Mouse (Mus musculus): ENCODE data around the gene Prkrip1.
A peak's percentile ranks its signal among the peaks of the same experiment; 100 is the strongest.
"Not testable (repeated sequence)": the region's sequence is repeated elsewhere in the genome, so short reads cannot be mapped to it uniquely, and the experiment has no call there.

The Prkrip1 gene

DNA sequence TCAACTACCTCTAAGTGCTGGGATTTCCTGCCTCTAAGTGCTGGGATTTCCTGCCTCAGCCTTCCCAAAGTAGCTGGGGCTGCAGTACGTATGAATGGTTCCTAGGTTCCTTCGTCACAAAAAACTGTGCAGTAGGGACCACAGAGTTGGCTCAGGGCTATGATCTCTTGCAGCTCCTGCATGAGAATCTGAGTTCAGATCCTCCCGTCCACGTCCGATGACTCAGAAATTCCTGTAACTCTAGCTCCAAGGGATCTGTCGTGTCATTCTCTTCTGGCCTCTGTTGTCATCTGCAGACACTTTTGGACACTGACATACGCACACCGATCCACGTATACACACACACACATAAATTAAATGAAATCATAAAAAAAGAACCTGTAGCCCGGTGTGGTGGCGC, 14.0 kb upstream of the Prkrip1 start:
- DNase-seq (ENCODE audit: low read depth in 2 of 2, low spot score in 2 of 2), result no peak

DNA sequence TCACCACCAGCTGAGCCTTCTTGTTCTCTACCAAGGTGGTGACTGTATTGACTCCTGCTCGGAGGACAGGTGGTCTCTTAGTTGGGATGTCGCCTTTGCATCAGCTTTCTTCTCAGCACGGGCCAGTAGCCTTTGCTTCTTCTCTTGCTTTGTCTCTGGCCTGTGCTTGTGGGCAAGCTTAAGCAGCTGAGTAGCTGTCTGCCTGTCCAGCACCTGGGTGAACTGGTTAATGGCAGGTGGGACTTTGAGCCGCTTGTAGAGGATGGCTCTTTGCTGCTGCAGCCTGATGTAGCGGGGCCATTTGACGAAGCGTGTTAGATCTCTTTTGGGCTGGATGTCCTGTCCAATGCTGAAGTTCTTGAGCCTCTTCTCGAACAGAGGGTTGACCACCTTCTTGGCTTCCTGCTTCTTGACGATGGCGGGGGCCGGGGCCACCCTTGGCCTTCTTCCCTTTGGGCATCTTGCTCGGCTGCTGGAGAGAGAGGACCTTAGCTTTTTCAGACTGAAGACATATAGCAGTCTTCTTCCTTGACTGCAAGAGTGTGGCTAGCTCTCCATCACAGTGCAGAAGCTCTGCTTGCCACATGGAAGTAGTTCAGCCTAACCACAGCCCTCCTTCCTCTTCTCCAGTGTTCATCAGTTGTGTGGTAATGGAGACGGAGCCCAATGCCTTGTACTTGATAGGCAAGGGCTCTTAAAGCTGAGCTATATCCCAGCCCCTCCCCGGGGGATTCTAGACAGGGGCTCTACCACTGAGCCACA, 12.8 kb upstream of the Prkrip1 start:
- DNase-seq (ENCODE audit: low read depth in 2 of 2, low spot score in 2 of 2), result not testable (repeated sequence)

DNA sequence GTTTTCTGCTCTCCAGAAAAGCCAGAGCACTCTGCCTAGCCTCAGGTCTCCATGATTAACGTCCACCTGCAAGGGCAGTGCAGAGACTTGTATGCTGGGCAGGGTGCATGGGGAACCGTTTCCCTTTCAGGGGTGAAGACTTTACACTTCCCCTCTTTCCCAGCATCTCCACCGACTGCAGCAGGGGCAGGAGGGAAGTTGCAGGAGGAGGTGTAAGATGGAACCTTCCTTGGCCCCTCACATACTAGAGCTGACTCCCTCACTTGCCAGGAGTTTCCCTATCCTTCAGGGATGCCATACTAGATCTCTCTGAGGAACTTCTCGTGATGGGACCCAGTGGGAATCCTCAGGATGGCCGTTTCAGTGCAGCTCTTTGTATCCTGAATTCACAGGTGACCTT, 11.8 kb upstream of the Prkrip1 start:
- DNase-seq (ENCODE audit: low read depth in 2 of 2, low spot score in 2 of 2), result no peak

DNA sequence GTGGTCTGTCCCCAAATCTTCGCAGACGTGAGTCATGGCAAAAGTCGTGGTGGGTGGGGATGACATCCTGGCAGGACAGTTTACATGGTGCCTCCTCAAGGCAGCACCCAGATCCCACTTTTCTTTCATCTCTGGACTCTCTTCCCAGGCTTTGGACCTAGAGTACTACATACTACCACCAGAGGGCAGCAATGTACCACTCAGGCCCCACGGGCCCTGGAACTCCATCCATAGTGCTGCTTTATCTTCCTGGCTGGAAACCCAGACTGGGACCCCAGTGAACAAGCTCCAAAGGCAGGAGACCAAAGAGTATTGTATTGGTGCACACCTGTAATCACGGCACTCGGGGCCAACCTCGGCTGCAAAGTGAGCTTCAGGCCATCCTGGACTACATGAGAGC, 3.1 kb upstream of the Prkrip1 start:
- peak; percentile 18 to 36 for DNase-seq (ENCODE audit: low read depth in 2 of 2, low spot score in 2 of 2)

DNA sequence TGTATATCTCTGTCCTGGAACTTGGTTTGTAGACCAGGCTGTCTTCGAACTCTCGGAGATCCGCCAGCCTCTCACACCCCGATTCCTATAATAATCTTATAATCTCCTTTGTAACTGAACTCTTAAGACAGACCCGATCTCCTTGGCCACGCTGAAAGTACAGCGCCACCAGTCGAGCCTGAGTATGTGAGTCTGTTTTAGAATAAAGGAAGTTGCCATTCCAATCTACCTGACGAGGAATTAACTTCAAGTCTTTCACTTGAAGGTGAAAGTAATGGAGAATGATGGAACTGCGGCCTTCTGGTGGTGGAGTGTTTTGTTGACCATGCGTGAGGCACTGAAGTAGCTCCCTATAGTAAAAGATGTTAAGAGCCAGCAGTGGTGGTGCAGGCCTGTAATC, 763 bp upstream of the Prkrip1 start:
- DNase-seq (ENCODE audit: low read depth in 2 of 2, low spot score in 2 of 2), result no peak

DNA sequence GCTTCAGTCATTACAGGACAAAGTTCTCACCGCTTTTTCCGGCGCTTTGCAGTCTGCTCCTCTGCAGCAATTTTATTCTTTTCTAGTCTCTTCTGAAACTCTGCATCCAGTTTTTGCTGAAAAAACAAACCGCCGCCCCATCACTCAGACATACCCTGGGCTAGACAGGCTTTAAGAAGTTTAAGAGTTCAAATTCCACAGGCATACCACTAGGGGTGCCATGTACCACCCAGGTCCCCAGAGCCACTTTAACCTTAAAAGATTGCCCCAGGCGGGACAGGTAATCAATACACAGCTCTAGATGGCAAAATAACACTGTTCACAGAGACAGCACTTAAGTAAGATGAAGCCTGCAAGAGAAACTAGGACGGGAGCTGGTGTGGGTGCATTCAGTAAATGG, 6.9 kb downstream of the Prkrip1 start:
- DNase-seq (ENCODE audit: low read depth in 2 of 2, low spot score in 2 of 2), result no peak

DNA sequence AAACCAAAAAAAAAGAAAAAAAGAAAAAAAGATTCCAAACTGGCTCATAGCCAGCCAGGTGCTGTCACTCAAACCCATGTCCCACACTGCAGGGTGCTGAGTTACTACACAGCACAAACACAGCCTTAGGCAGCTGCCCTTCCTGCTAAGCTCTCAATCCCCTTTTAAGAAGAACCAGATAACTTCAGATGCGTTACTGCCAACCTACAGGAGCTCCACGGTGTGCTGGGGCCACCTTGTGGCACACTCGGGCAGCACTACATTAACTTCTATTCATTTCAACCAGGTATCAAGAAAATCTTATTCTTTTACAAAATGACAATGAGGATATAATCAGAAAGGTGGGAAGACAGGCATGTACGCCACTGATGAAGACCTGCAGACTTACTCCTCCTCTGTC, 12.0 kb downstream of the Prkrip1 start:
- DNase-seq (ENCODE audit: low read depth in 2 of 2, low spot score in 2 of 2), result peak; percentile 70 to 75

DNA sequence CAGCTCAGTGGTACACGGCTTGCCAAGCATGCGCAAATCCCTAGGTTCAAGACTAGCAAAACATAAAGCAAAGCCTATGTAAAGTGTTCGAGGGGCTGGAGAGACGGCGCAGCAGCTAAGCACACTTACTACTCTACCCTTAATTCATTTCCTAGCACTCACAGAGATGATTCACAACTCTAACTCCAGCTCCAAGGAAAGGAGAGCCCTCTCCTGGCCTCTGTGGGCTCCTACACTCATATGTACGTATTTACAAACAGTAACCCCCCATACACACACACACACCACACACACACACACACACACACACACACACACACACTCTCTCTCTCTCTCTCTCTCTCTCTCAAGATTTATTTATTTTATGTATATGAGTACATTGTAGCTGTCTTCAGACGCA, 15.0 kb downstream of the Prkrip1 start:
- DNase-seq (ENCODE audit: low read depth in 2 of 2, low spot score in 2 of 2), result no peak

DNA sequence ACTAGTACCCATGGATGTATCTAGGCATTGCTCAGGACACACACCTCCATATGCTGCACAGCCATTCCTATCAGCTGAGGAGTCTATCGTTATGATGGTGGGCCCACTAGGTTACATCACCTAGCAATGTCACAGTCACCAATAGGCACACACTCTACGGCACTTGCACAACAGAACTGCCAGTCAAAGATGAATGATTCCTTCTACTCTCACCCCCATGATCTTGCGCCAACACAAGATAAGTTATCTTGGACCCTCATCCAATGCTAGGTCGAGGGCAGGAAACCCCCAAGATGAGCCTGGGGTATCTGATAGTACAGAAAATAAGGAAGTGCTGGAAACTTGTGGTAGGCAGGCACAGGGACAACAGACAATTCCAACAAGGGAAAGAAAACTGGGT, 15.9 kb downstream of the Prkrip1 start:
- no peak for DNase-seq (ENCODE audit: low read depth in 2 of 2, low spot score in 2 of 2)

DNA sequence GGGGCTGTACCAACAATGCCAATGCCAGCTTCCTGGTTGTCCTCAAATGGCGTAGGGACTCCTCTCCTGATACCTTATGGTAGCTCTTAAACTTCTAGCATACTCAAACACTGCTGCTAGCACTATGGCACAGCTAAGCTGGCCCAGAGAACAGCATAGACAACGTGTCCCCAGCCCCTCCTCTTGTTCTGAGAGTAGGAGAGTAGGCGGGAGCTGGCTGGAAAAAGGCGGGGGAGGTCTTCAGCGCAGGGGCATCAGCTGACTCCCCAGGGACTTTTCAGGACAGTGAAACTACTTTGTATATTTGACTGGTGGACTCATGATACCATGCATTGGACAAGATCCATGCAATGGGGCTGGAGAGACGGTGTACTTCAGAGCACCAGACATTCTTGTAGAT, 16.7 kb downstream of the Prkrip1 start:
- DNase-seq (ENCODE audit: low read depth in 2 of 2, low spot score in 2 of 2), result no peak

DNA sequence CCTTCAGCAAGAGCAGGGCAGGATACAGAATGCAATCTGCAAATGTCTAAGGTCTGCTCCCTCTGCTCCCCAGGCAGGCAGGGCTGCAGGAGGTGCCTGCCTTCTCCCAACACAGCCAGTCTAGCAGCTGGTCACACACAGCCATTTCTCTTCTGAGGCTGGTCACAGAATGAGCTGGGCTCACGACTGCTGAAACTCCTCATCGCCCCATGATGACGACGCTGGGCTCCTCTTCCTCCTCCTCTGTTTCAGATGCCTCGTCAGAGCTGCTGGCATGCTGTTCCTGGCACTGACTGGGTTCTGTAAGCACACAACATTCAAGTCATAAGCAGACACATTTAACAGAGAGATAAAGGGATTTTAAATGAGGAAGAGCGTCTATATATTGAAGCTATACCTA, 17.6 kb downstream of the Prkrip1 start:
- no peak for DNase-seq (ENCODE audit: low read depth in 2 of 2, low spot score in 2 of 2)

DNA sequence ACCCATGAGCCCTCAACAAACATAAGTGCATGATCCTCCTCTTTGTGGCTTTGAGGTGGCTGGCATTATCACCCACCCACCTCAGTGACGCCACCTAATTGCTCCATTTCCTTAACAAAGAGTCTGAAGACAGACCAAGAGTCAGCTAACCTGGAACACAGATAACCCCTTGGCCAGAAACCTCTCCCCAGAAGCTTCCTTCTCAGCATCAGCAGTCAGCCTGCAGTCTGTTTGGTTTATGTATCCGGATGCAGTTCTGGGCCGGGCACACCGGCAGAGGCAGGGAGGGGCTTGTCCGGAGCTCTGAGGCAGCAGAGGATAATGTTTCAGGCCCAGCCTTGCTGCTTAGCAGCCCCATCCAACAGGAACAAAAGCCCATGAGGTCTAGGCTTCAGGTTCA, 19.2 kb downstream of the Prkrip1 start:
- peak; percentile 28 to 44 for DNase-seq (ENCODE audit: low read depth in 2 of 2, low spot score in 2 of 2)

DNA sequence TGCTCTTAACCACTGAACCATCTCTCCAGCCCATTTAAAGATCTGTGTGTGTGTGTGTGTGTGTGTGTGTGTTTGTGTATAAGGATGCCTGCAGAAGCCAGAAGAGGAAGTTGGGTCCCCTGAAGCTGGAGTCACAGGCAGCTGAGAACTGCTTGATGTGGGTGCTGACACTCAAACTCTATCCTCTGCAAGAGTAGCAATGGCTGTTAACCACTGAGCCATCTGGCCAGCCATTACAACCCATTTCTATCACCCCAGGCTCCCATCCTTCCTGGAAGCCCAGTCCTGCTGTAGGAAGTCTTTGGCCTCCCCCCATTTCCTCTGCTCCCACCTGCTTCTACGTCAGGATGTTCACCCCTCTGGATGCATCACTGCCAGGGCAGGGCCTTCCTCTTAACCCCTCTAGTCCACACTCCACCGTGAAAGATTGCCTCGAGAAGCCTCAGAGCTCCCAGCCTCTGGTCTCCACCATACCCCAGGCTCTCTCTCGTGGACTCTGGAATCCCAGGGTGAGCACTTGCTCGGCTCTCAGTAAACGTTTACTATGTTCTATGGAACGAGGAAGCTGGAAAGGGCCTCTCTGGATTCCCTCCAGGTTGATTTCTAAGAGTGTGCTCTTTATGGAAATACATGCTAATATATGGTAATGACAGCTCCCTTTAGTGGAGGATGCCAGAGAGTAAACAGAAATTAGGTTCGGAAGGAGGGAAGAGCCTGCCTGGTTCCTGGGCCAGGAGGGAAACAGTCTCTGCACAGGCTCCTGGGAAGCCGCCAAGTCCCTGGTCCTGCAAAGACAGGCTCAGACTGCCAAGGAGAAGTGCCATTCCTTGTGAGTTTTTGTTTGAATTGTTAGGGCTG, 24.9 kb downstream of the Prkrip1 start:
- peak; percentile 44 to 55 for DNase-seq (ENCODE audit: low read depth in 2 of 2, low spot score in 2 of 2)

DNA sequence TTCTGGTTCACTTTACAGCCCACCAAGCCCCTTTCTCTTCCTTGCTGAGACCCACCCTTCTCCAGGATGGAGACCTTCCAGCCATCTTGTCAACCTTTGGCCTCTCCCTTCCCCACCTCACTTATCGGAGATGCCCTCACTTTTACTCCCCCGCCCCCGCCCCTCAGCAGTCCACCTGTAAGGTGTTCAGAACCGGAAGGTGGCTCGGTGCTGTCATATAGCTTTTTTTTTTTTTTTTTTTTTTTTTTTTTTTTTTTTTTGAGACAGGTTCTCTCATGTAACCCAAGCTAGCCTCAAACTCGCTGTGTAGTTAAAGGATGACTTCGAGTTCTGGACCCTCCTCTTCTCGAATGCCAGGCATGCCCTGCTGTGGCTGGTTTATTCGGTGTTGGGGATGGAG, 25.8 kb downstream of the Prkrip1 start:
- DNase-seq (ENCODE audit: low read depth in 2 of 2, low spot score in 2 of 2), result no peak

DNA sequence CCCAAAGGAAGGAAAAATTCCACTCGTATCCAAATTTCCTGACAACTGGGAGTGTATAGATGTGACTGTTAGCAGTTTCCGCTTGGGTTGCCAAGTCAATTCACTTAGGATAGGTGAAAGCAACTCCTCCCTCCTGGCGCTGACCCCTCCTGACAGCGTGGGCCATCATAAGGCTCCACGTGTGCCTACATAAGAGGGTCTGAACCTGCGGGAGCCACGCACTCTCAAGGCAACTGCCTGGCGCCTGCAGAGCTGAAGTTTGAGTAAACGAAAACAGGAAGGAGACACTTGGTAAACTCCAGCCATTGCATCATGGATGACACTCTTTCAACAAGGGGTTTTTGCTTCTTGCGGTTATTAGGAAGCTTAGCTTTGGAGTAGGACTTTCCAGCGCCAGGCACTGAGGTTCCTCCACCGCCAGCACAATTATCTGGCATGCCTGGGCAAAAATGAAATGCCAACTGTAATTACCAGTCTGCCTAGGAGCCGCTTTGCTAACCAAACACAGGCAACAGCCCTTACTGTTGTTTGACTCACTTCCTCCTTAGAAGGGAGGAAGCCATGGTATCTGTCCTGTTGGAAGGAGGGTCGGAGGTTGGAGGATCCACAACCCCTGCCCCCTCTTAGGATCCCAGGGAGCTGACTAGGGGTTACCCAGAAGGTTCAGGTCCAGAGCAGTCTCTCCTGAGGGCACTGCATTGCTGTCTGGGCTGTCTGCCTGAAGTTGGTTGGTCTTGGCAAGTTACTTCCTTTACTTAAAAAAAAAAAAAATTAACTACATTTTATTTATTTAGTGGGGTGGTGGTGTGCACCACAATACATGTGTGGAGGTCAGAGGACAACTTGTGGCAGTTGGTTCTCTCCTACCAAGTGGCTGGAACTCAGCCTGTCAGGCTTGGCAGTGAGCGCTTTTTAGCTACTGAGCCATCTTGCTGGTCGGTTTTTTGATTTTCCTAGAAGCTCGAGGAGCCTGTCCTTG, 27.1 kb downstream of the Prkrip1 start:
- no peak for DNase-seq (ENCODE audit: low read depth in 2 of 2, low spot score in 2 of 2)

DNA sequence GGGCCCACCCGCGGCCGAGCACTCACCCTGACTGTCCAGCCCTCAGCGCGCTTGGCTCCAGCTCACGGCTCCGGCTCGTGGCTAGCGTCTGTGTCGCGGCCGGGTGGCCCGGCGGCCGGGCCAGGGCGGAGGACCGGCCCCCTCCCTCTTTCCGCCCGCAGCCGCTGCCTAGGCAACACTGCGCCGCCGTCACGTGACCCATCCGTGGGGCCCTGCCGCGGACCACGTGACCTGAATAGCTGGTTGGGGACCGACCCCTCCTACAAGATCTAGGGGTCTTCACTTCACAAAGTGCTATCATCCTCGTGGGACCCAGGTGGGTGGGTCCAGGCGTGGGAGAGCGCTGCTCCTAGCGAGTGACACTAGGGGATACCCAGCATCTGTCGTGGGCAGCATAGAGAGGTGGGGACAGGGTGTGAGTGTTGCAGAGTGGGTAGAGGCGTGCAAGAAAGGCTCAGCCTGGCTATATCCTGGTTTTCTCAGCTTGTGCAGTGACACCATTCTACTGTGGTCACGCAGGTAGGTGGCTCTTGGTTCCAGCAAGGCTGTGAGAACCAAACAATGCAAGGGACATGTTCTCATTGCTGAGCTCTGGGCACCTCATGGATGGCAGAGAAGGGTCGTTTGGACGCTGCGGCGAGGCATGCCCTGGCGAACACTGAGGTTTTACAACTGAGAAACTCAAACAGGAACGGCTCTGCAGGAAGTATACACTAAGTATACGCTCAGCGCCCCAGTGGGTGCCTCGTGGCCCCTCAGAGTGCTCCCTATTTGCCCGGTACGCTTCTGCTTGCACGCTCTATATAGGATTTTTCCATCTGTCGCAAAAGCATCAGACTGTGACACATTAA, 28.0 kb downstream of the Prkrip1 start, which contains the start of gene Orai2:
Orai2 (minus strand) TSS at position 202 of the 851 bp plus-strand sequence.
- peak; percentile 65 to 80 for DNase-seq (ENCODE audit: low read depth in 2 of 2, low spot score in 2 of 2)

DNA sequence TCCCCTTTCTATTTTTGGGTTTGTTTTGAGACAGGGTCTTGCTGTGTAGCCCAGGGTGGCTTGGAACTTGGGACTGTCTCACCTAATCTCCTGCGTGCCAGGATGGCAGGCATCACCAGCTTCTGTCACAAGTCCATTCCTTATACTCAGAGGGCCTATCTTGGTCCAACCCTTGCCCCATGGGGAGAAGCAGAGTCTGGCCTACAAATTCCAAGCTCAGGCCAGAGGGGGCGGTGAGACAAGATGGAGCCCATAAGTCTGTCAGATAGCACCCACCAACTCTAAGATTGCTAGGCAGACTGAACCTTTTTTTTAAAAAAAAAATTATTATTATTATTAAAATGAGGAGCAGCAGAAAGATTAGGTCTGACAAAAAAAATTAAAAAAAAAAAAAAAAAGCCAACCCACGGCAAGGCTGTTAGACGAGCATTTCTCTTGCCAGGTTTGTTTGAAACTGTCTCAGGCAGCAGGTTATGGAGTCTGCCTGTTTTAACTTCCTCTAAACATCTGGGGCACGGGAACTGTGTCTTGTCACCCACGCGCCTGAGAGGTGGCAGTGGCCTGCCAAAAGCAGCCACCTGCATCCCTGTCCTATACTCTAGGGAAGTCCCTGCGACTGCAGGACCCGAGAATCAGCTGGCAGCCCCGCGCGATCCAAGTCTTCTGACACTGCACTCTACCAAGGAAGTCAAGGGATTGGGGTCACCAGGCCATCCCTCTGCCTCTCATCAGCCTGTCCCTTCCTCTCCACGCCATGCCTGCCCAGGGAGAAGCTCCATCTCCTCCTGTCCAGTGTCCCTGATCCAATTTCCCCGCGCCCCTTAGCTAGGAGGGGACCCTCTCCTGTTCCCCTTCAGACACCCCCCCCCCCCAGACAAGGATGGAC, 28.9 kb downstream of the Prkrip1 start:
- peak in 1 of 2 experiments; percentile 35 for DNase-seq (ENCODE audit: low read depth in 2 of 2, low spot score in 2 of 2)

DNA sequence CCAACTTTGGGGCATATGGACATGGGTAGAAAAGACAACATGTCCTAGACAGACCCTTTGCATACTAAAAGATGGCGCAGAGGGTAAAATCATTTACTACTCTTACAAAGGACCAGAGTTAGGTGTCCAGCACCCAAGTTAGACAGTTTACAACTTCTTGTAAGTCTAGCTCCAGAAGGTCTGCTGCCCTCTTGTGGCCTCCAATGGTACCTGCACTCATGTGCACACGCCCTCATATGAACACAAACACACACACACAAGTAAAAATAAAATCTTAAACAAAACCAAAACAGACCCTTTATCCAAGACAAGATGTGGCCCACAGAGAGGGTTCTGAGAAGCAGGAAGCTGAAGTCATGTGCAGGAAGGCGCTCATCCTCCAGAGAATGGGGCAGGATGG, 30.7 kb downstream of the Prkrip1 start:
- no peak for DNase-seq (ENCODE audit: low read depth in 2 of 2, low spot score in 2 of 2)

DNA sequence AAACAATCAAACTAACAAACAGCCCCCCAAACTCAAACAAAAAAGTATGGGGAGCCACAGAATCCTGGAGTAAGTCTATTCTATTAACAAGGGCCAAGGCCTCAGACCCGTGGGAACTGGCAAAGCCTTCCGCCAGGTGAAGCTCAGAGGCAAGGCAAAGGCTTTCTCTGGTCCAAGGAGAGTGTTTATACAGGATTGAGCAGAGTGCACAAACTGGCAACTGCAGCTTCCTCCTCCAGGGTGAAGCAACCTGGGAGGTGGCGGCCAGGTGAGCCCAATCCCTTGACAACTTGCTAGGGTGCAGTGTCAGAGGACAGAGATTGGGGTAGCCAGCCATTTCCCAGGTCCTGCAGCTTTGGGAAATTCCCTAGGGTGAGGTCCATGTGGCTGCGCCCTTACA, 31.5 kb downstream of the Prkrip1 start:
- no peak for DNase-seq (ENCODE audit: low read depth in 2 of 2, low spot score in 2 of 2)

Data from CD8-positive naive resting alpha-beta T cell, adult 2 months (primary cell).